Mouse (Mus musculus): ENCODE measurements around the gene Gm11042. TPM values are rescaled to one million over a fixed set of nuclear protein-coding genes. Genes with fewer than 3 reads are reported as not detected.

The Gm11042 gene
- total and polyA plus RNA-seq, 3 experiments: not detected

GRCm38 (mm10) chr12:74277265-74277664, 38.9 kb downstream of the Gm11042 start:
- Histone ChIP-seq H3K79me2 (ENCODE audit: control insufficient read depth, insufficient read depth, low read length, poor library complexity) (no peaks in the 10 kb centered on the region), H3K4me3 (ENCODE audit: control insufficient read depth in 1 of 2, insufficient read depth in 1 of 2, low read depth in 2 of 2, low read length in 2 of 2) (no peak overlapping the region), H3K36me3 (ENCODE audit: control insufficient read depth in 1 of 2, insufficient read depth in 2 of 2, low read length in 2 of 2) (no peaks in the 10 kb centered on the region), H3K27ac (ENCODE audit: control insufficient read depth, low read depth, low read length) (no peak overlapping the region), H3K9ac (ENCODE audit: control insufficient read depth, low read depth, low read length, poor library complexity, severe bottlenecking) (no peak overlapping the region), H3K27me3 (ENCODE audit: control insufficient read depth in 1 of 2, insufficient read depth in 2 of 2, low read length in 2 of 2) (no peaks in the 10 kb centered on the region), H3K9me3 (replicated peaks; ENCODE audit: insufficient read depth, low read length) (no peaks in the 10 kb centered on the region), H3K4me1 (ENCODE audit: control insufficient read depth in 1 of 2, insufficient read depth in 2 of 2, low read length in 2 of 2) (no peaks in the 10 kb centered on the region)
- DNase-seq (ENCODE audit: low read depth, low spot score): no peak
- TF ChIP-seq E2F4 (IDR thresholded peaks at IDR 0.05; ENCODE audit: borderline replicate concordance, low read depth, low read length) (no peak), JUND (IDR thresholded peaks at IDR 0.05; ENCODE audit: low read depth, low read length) (no peak), CTCF (IDR thresholded peaks at IDR 0.05 in 2 of 3, conservative IDR thresholded peaks at IDR 0.05 in 1 of 3; ENCODE audit: control insufficient read depth in 1 of 3, insufficient read depth in 1 of 3, low read depth in 2 of 3, low read length in 3 of 3, poor library complexity in 1 of 3, severe bottlenecking in 1 of 3) (no peak), TCF12 (IDR thresholded peaks at IDR 0.05; ENCODE audit: low read depth, low read length) (no peak), CHD1 (IDR thresholded peaks at IDR 0.05; ENCODE audit: low read depth, low read length) (no peak), MAZ (IDR thresholded peaks at IDR 0.05; ENCODE audit: low read depth, low read length) (no peak), RAD21 (IDR thresholded peaks at IDR 0.05; ENCODE audit: low read depth, low read length) (no peak), USF2 (IDR thresholded peaks at IDR 0.05; ENCODE audit: borderline replicate concordance in 1 of 2, insufficient read depth in 1 of 2, low read depth in 1 of 2, low read length in 2 of 2) (no peak), POLR2AphosphoS5 (IDR thresholded peaks at IDR 0.05; ENCODE audit: borderline replicate concordance, low read depth, low read length) (no peak), GATA1 (IDR thresholded peaks at IDR 0.05; ENCODE audit: low read depth, low read length) (no peak), EP300 (IDR thresholded peaks at IDR 0.05; ENCODE audit: low read depth in 1 of 2, low read length in 2 of 2) (no peak), BHLHE40 (IDR thresholded peaks at IDR 0.05; ENCODE audit: borderline replicate concordance, low read depth, low read length) (no peak), POLR2A (IDR thresholded peaks at IDR 0.05; ENCODE audit: control insufficient read depth in 1 of 2, insufficient read depth in 1 of 2, low read depth in 1 of 2, low read length in 2 of 2, poor library complexity in 1 of 2) (no peak), TAL1 (IDR thresholded peaks at IDR 0.05; ENCODE audit: low read length) (no peak)

GRCm38 (mm10) chr12:74272545-74272944, 43.6 kb downstream of the Gm11042 start:
- Histone ChIP-seq H3K27me3 (ENCODE audit: control insufficient read depth in 1 of 2, insufficient read depth in 2 of 2, low read length in 2 of 2) (no peaks in the 10 kb centered on the region), H3K27ac (ENCODE audit: control insufficient read depth, low read depth, low read length) (no peak overlapping the region), H3K36me3 (ENCODE audit: control insufficient read depth in 1 of 2, insufficient read depth in 2 of 2, low read length in 2 of 2) (no peaks in the 10 kb centered on the region), H3K4me3 (ENCODE audit: control insufficient read depth in 1 of 2, insufficient read depth in 1 of 2, low read depth in 2 of 2, low read length in 2 of 2) (no peak overlapping the region), H3K9ac (ENCODE audit: control insufficient read depth, low read depth, low read length, poor library complexity, severe bottlenecking) (no peak overlapping the region), H3K79me2 (ENCODE audit: control insufficient read depth, insufficient read depth, low read length, poor library complexity) (no peaks in the 10 kb centered on the region), H3K9me3 (replicated peaks; ENCODE audit: insufficient read depth, low read length) (no peaks in the 10 kb centered on the region), H3K4me1 (ENCODE audit: control insufficient read depth in 1 of 2, insufficient read depth in 2 of 2, low read length in 2 of 2) (no peaks in the 10 kb centered on the region)
- no peak for DNase-seq (ENCODE audit: low read depth, low spot score)
- TF ChIP-seq TCF12 (IDR thresholded peaks at IDR 0.05; ENCODE audit: low read depth, low read length) (no peak), BHLHE40 (IDR thresholded peaks at IDR 0.05; ENCODE audit: borderline replicate concordance, low read depth, low read length) (no peak), NRF1 (IDR thresholded peaks at IDR 0.05; ENCODE audit: insufficient read depth, low read depth, low read length, poor library complexity, severe bottlenecking) (no peak), HCFC1 (IDR thresholded peaks at IDR 0.05; ENCODE audit: low read depth, low read length) (no peak), CTCF (IDR thresholded peaks at IDR 0.05 in 2 of 3, conservative IDR thresholded peaks at IDR 0.05 in 1 of 3; ENCODE audit: control insufficient read depth in 1 of 3, insufficient read depth in 1 of 3, low read depth in 2 of 3, low read length in 3 of 3, poor library complexity in 1 of 3, severe bottlenecking in 1 of 3) (no peak), MYC (IDR thresholded peaks at IDR 0.05; ENCODE audit: low read depth, low read length) (no peak), MAX (IDR thresholded peaks at IDR 0.05; ENCODE audit: low read length) (no peak), MXI1 (IDR thresholded peaks at IDR 0.05; ENCODE audit: low read depth, low read length) (no peak), CHD2 (IDR thresholded peaks at IDR 0.05; ENCODE audit: low read length) (no peak), KAT2A (conservative IDR thresholded peaks at IDR 0.05; ENCODE audit: low read depth, low read length) (no peak), GABPA (IDR thresholded peaks at IDR 0.05; ENCODE audit: low read depth, low read length) (no peak), POLR2AphosphoS2 (IDR thresholded peaks at IDR 0.05; ENCODE audit: low read length) (no peak)

Data from MEL (cell line).